Mouse (Mus musculus) MEL (cell line): ENCODE data around the gene Cfap299.

ENCODE experiments used
- CTCF ChIP-seq, 3 experiments: IDR thresholded peaks in 2 of 3; conservative IDR thresholded peaks in 1 of 3; 2 replicates each; pipeline ENCODE4 v1.5.1; 2011 to 2012; ENCODE audit warnings: low read length in 3 of 3, low read depth in 2 of 3, mild to moderate bottlenecking in 2 of 3, improper control_type of control experiment in 1 of 3, inconsistent platforms in 1 of 3, mixed read lengths in 1 of 3, moderate library complexity in 1 of 3; ENCODE audit not compliant: control insufficient read depth in 1 of 3, insufficient read depth in 1 of 3, poor library complexity in 1 of 3, severe bottlenecking in 1 of 3
- E2F4 ChIP-seq: IDR thresholded peaks from 2 replicates; pipeline ENCODE4 v1.6.1; 2011; ENCODE audit warnings: low read depth, low read length, improper control_type of control experiment, borderline replicate concordance
- GATA1 ChIP-seq: IDR thresholded peaks from 2 replicates; pipeline ENCODE4 v1.6.1; 2011; ENCODE audit warnings: low read depth, low read length, improper control_type of control experiment
- POLR2A ChIP-seq, 2 experiments: IDR thresholded peaks; 2 replicates each; pipeline ENCODE4 v1.6.1; 2011 to 2012; ENCODE audit warnings: low read length in 2 of 2, mild to moderate bottlenecking in 2 of 2, control low read depth in 1 of 2, improper control_type of control experiment in 1 of 2, low read depth in 1 of 2, moderate library complexity in 1 of 2; ENCODE audit not compliant: control insufficient read depth in 1 of 2, insufficient read depth in 1 of 2, poor library complexity in 1 of 2

GRCm38 (mm10) chr5:98561301-98561700 is 232.2 kb downstream of the Cfap299 start:
- TF ChIP-seq GATA1 (no peak), CTCF (IDR thresholded peaks at IDR 0.05 in 2 of 3, conservative IDR thresholded peaks at IDR 0.05 in 1 of 3; ENCODE audit: control insufficient read depth in 1 of 3, insufficient read depth in 1 of 3, low read depth in 2 of 3, low read length in 3 of 3, poor library complexity in 1 of 3, severe bottlenecking in 1 of 3) (no peak), E2F4 (no peak), POLR2A (IDR thresholded peaks at IDR 0.05; ENCODE audit: control insufficient read depth in 1 of 2, insufficient read depth in 1 of 2, low read depth in 1 of 2, low read length in 2 of 2, poor library complexity in 1 of 2) (no peak)
